Mouse (Mus musculus) lung, adult 2 months (tissue): ENCODE data around the gene Rdh16f2.

Experiments
- CTCF ChIP-seq: fragments of 200-500 bp; IDR thresholded peaks from 2 replicates; pipeline ENCODE4 v1.5.1; 2011; ENCODE audit warnings: mild to moderate bottlenecking, low read length, control low read depth; ENCODE audit not compliant: insufficient read depth
- POLR2A ChIP-seq: fragments of 200-500 bp; IDR thresholded peaks from 2 replicates; pipeline ENCODE4 v1.6.1; 2011; ENCODE audit warnings: low read depth, mild to moderate bottlenecking, control low read depth, low read length, borderline replicate concordance; ENCODE audit errors: extremely low read depth

GRCm38 (mm10) chr10:127924597-127925378 is 58.5 kb downstream of the Rdh16f2 start:
- TF ChIP-seq CTCF (no peak), POLR2A (no peak)
